Mouse (Mus musculus): Measurements from ENCODE around the gene Ubc. TPM values are rescaled to one million over a fixed set of nuclear protein-coding genes. Genes with fewer than 3 reads are reported as not detected.
"Not testable (repeated sequence)": the region's sequence is repeated elsewhere in the genome, so short reads cannot be mapped to it uniquely, and the experiment has no call there.

Gene Ubc
- polyA plus RNA-seq, 1 experiment from 2014 or later: 861 TPM

- H3K27me3 ChIP-seq (ENCODE audit: control insufficient read depth, insufficient read depth, low read length): no peaks in the 10 kb centered on the region
- H3K9me3 ChIP-seq (ENCODE audit: control insufficient read depth, low read length): no peaks in the 10 kb centered on the region
- no peak overlapping the region for H3K4me2 ChIP-seq (ENCODE audit: low read length)
- H3K9ac ChIP-seq (ENCODE audit: low read length): no peak overlapping the region
- no peak overlapping the region for H3K4me3 ChIP-seq (ENCODE audit: control insufficient read depth in 1 of 2, insufficient read depth in 1 of 2, low read depth in 1 of 2, low read length in 2 of 2)
- H3K27ac ChIP-seq (replicated peaks in 1 of 2; ENCODE audit: control insufficient read depth in 1 of 2, insufficient read depth in 1 of 2, low read depth in 2 of 2, low read length in 2 of 2): no peak overlapping the region
- ATAC-seq (ENCODE audit: insufficient number of reproducible peaks, insufficient read depth, low FRiP score, low read depth): no peak
- H3K36me3 ChIP-seq (ENCODE audit: control insufficient read depth, insufficient read depth, low read length): peaks cover 98% of the 10 kb centered on the region
- no peaks in the 10 kb centered on the region; a peak in 1 of 4 replicates for H3K4me1 ChIP-seq (ENCODE audit: control insufficient read depth in 2 of 2, insufficient read depth in 2 of 2, low read length in 2 of 2)
- WGBS: 89% methylated on average over 12 of the region's 12 CpGs
Observed at GRCm38 (mm10) chr5:125418636-125419035, 28.6 kb upstream of the Ubc start.

DNA sequence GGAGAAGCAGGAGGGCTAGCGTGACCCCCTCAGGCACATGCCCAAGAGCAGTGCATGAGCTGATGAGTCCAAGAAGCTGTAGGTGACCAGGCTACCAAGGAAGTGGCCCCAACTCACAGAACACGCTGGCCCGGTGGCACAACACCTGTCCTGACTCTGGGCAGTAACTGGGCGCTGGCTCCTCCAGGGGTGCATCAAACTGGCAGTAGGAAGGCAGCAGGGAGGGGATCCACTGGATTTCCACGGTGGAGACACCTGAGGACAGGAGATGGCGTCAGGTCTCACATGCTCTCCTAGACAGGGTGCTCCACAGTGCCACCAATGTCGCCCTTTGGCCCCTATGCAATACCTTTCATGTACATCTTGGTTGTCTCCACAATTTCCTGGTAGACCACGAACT is 26.2 kb upstream of the Ubc start:
- H3K27ac ChIP-seq (replicated peaks in 1 of 2; ENCODE audit: control insufficient read depth in 1 of 2, insufficient read depth in 1 of 2, low read depth in 2 of 2, low read length in 2 of 2): no peak overlapping the region
- H3K27me3 ChIP-seq (ENCODE audit: control insufficient read depth, insufficient read depth, low read length): no peaks in the 10 kb centered on the region
- ATAC-seq (ENCODE audit: insufficient number of reproducible peaks, insufficient read depth, low FRiP score, low read depth): no peak
- no peak overlapping the region for H3K4me2 ChIP-seq (ENCODE audit: low read length)
- no peaks in the 10 kb centered on the region for H3K9me3 ChIP-seq (ENCODE audit: control insufficient read depth, low read length)
- peaks cover 4 to 5% of the 10 kb centered on the region in 2 experiments; a peak in 2 of 4 replicates for H3K4me1 ChIP-seq (ENCODE audit: control insufficient read depth in 2 of 2, insufficient read depth in 2 of 2, low read length in 2 of 2)
- H3K36me3 ChIP-seq (ENCODE audit: control insufficient read depth, insufficient read depth, low read length): peaks cover 78% of the 10 kb centered on the region
- WGBS: 92% methylated on average over 8 of the region's 8 CpGs
- H3K4me3 ChIP-seq (ENCODE audit: control insufficient read depth in 1 of 2, insufficient read depth in 1 of 2, low read depth in 1 of 2, low read length in 2 of 2): no peak overlapping the region
- no peak overlapping the region for H3K9ac ChIP-seq (ENCODE audit: low read length)

DNA sequence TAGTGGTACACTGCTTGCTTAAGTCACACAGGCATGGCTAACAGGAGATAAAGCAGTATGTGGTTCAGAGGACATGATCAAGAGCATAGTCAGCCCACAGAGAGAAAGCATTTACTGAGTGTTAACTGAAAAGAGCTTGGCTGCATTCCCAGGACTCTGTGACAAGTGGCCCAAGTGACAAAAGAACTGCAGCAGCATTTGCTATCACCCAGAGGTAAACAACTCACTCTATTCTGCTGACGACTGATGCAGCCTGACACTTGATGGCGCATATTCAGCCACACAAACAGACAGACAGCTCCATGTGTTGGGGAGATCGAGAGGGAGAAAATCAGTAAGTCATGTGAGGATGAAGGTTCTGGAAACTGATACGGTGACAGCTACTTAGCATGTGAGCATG is 23.8 kb upstream of the Ubc start:
- peak overlapping the region; percentile 58 to 84 for H3K27ac ChIP-seq (replicated peaks in 1 of 2; ENCODE audit: control insufficient read depth in 1 of 2, insufficient read depth in 1 of 2, low read depth in 2 of 2, low read length in 2 of 2)
- ATAC-seq (ENCODE audit: insufficient number of reproducible peaks, insufficient read depth, low FRiP score, low read depth): peak; percentile 70
- WGBS: 17% methylated on average over 4 of the region's 4 CpGs

DNA sequence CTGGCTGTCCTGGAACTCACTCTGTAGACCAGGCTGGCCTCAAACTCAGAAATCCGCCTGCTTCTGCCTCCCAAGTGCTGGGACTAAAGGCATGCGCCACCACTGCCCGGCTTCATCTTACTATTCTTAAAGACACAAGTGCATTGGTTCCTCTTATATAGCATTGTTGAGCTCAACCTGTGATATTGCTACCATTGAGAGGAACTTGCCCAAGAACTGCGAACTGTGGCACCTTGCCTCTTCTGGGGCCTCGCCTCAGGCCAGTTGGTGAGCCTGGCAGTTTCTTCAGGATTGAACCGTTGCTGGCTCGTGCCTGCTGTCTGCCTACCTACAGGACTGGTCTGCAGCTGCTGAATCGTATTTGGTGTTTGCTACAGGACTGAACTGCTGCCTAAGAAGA is 22.5 kb upstream of the Ubc start:
- peaks cover 42% of the 10 kb centered on the region for H3K36me3 ChIP-seq (ENCODE audit: control insufficient read depth, insufficient read depth, low read length)
- H3K9me3 ChIP-seq (ENCODE audit: control insufficient read depth, low read length); H3K4me2 ChIP-seq (ENCODE audit: low read length); H3K27me3 ChIP-seq (ENCODE audit: control insufficient read depth, insufficient read depth, low read length); H3K4me1 ChIP-seq (ENCODE audit: control insufficient read depth in 2 of 2, insufficient read depth in 2 of 2, low read length in 2 of 2); H3K4me3 ChIP-seq (ENCODE audit: control insufficient read depth in 1 of 2, insufficient read depth in 1 of 2, low read depth in 1 of 2, low read length in 2 of 2); H3K9ac ChIP-seq (ENCODE audit: low read length); H3K27ac ChIP-seq (replicated peaks in 1 of 2; ENCODE audit: control insufficient read depth in 1 of 2, insufficient read depth in 1 of 2, low read depth in 2 of 2, low read length in 2 of 2); ATAC-seq (ENCODE audit: insufficient number of reproducible peaks, insufficient read depth, low FRiP score, low read depth): not testable (repeated sequence)
- WGBS: 89% methylated on average over 8 of the region's 8 CpGs

More for the DNA sequence above, 23.8 kb upstream of the Ubc start:
- Histone ChIP-seq H3K9me3 (ENCODE audit: control insufficient read depth, low read length) (no peaks in the 10 kb centered on the region), H3K9ac (ENCODE audit: low read length) (no peak overlapping the region), H3K27me3 (ENCODE audit: control insufficient read depth, insufficient read depth, low read length) (no peaks in the 10 kb centered on the region), H3K36me3 (ENCODE audit: control insufficient read depth, insufficient read depth, low read length) (peaks cover 54% of the 10 kb centered on the region), H3K4me3 (ENCODE audit: control insufficient read depth in 1 of 2, insufficient read depth in 1 of 2, low read depth in 1 of 2, low read length in 2 of 2) (no peak overlapping the region), H3K4me2 (ENCODE audit: low read length) (no peak overlapping the region), H3K4me1 (ENCODE audit: control insufficient read depth in 2 of 2, insufficient read depth in 2 of 2, low read length in 2 of 2) (peaks cover 8 to 10% of the 10 kb centered on the region in 2 experiments; a peak in 2 of 4 replicates)

- Histone ChIP-seq H3K4me2 (ENCODE audit: low read length) (no peak overlapping the region), H3K9me3 (ENCODE audit: control insufficient read depth, low read length) (no peaks in the 10 kb centered on the region), H3K27me3 (ENCODE audit: control insufficient read depth, insufficient read depth, low read length) (no peaks in the 10 kb centered on the region), H3K9ac (ENCODE audit: low read length) (no peak overlapping the region), H3K27ac (replicated peaks in 1 of 2; ENCODE audit: control insufficient read depth in 1 of 2, insufficient read depth in 1 of 2, low read depth in 2 of 2, low read length in 2 of 2) (no peak overlapping the region), H3K36me3 (ENCODE audit: control insufficient read depth, insufficient read depth, low read length) (peaks cover 37% of the 10 kb centered on the region), H3K4me3 (ENCODE audit: control insufficient read depth in 1 of 2, insufficient read depth in 1 of 2, low read depth in 1 of 2, low read length in 2 of 2) (no peak overlapping the region), H3K4me1 (ENCODE audit: control insufficient read depth in 2 of 2, insufficient read depth in 2 of 2, low read length in 2 of 2) (peaks cover 11 to 15% of the 10 kb centered on the region in 2 experiments)
- ATAC-seq (ENCODE audit: insufficient number of reproducible peaks, insufficient read depth, low FRiP score, low read depth): no peak
- WGBS: 66% methylated on average over 5 of the region's 5 CpGs
Observed at GRCm38 (mm10) chr5:125411972-125412530, 22.0 kb upstream of the Ubc start.

DNA sequence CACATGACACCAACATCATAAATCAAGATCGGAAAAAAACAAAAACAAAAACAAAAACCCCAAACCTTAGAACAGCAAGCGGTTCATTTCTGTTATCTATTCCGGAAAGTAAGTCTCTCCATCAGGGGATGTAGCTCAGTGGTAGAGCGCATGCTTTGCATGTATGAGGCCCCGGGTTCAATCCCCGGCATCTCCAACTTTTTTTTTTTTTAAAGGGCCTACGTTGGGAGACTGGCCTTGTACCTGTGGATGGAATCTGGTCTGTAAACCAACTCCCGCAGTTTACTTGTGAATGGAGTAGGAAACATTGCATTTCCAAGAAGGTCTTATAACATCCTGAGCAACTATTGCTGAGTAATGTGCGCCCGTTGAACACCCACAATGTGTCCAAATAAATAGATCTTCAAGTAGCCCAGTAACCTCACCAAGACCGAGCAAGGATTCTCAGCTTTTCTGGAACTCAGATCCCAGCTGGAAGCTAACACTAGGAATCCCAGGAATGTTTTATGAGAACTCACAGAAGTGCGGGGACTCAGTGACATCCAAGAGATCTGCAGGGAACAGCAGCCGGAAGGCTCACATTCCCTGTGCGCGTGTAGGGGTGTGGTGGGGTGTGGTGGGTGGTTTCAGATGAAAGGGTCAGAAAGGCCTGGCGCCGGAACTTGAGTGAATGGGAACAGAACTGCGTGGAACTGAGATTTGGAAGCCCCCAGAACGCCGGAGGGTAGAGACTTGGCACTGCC is 19.5 kb upstream of the Ubc start:
- peak overlapping the region; percentile 32 to 47 for H3K4me3 ChIP-seq (ENCODE audit: control insufficient read depth in 1 of 2, insufficient read depth in 1 of 2, low read depth in 1 of 2, low read length in 2 of 2)
- peak overlapping the region; percentile 57 for H3K4me2 ChIP-seq (ENCODE audit: low read length)
- no peaks in the 10 kb centered on the region for H3K27me3 ChIP-seq (ENCODE audit: control insufficient read depth, insufficient read depth, low read length)
- no peak for ATAC-seq (ENCODE audit: insufficient number of reproducible peaks, insufficient read depth, low FRiP score, low read depth)
- WGBS: 12% methylated on average over 20 of the region's 20 CpGs
- H3K36me3 ChIP-seq (ENCODE audit: control insufficient read depth, insufficient read depth, low read length): peaks cover 11% of the 10 kb centered on the region
- H3K9me3 ChIP-seq (ENCODE audit: control insufficient read depth, low read length): no peaks in the 10 kb centered on the region
- peaks cover 17 to 19% of the 10 kb centered on the region in 2 experiments for H3K4me1 ChIP-seq (ENCODE audit: control insufficient read depth in 2 of 2, insufficient read depth in 2 of 2, low read length in 2 of 2)
- H3K27ac ChIP-seq (replicated peaks in 1 of 2; ENCODE audit: control insufficient read depth in 1 of 2, insufficient read depth in 1 of 2, low read depth in 2 of 2, low read length in 2 of 2): peak overlapping the region; percentile 50 to 58; a peak in 2 of 4 replicates
- H3K9ac ChIP-seq (ENCODE audit: low read length): peak overlapping the region; percentile 12; the same call in 1 of the 2 replicates

DNA sequence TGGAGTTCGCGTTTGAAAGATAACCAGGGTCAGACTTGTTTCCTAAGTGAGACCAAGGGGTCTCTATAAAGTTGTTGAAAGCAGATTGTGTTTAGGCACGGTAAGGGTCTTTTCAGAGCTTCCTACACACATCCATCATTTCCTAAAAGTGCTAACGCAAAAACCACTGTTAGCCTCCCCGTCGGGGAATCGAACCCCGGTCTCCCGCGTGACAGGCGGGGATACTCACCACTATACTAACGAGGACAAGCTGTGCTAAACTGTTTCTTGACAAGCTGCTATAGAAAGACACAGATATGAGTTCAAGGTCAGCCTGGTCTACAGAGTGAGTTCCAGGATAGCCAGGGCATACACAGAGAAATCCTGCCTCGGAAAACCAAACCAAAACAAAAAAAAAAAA is 18.8 kb upstream of the Ubc start:
- peaks cover 17 to 20% of the 10 kb centered on the region in 2 experiments for H3K4me1 ChIP-seq (ENCODE audit: control insufficient read depth in 2 of 2, insufficient read depth in 2 of 2, low read length in 2 of 2)
- ATAC-seq (ENCODE audit: insufficient number of reproducible peaks, insufficient read depth, low FRiP score, low read depth): peak; percentile 32; the same call in 1 of the 2 replicates
- H3K4me3 ChIP-seq (ENCODE audit: control insufficient read depth in 1 of 2, insufficient read depth in 1 of 2, low read depth in 1 of 2, low read length in 2 of 2): peak overlapping the region; percentile 32 to 47
- H3K9ac ChIP-seq (ENCODE audit: low read length): peak overlapping the region; percentile 16; the same call in 1 of the 2 replicates
- H3K9me3 ChIP-seq (ENCODE audit: control insufficient read depth, low read length): no peaks in the 10 kb centered on the region
- peak overlapping the region; percentile 50 to 58; a peak in 2 of 4 replicates for H3K27ac ChIP-seq (replicated peaks in 1 of 2; ENCODE audit: control insufficient read depth in 1 of 2, insufficient read depth in 1 of 2, low read depth in 2 of 2, low read length in 2 of 2)
- H3K4me2 ChIP-seq (ENCODE audit: low read length): peak overlapping the region; percentile 57
- no peaks in the 10 kb centered on the region for H3K27me3 ChIP-seq (ENCODE audit: control insufficient read depth, insufficient read depth, low read length)
- peaks cover 5% of the 10 kb centered on the region; the same call in 1 of the 2 replicates for H3K36me3 ChIP-seq (ENCODE audit: control insufficient read depth, insufficient read depth, low read length)
- 2% methylated on average over 13 of the region's 13 CpGs for WGBS

All from heart, embryonic 14.5 days (tissue).